Mouse (Mus musculus): Measurements from ENCODE around the gene Olfr419.

Gene Olfr419

GRCm38 (mm10) chr1:174251961-174252360, at the start of gene Olfr419:
Gene Olfr419 (minus strand): TSS chr1:174252061.
- in situ Hi-C loops (cut with MboI, MseI): no loop called here

GRCm38 (mm10) chr1:174270643-174271042, 18.8 kb upstream of the Olfr419 start:
- in situ Hi-C loops (cut with MboI, MseI): no loop called here

- in situ Hi-C loops (cut with MboI, MseI): no loop called here
Observed at GRCm38 (mm10) chr1:174269162-174269561, 17.3 kb upstream of the Olfr419 start.

GRCm38 (mm10) chr1:174267816-174268215, 16.0 kb upstream of the Olfr419 start:
- in situ Hi-C loops (cut with MboI, MseI): no loop called here

GRCm38 (mm10) chr1:174250376-174250775, 1.5 kb downstream of the Olfr419 start:
- in situ Hi-C loops (cut with MboI, MseI): no loop called here

GRCm38 (mm10) chr1:174247170-174247569, 4.7 kb downstream of the Olfr419 start:
- in situ Hi-C loops (cut with MboI, MseI): no loop called here

- in situ Hi-C loops (cut with MboI, MseI): no loop called here
Observed at GRCm38 (mm10) chr1:174246080-174246479, 5.8 kb downstream of the Olfr419 start.

- in situ Hi-C loops (cut with MboI, MseI): no loop called here
Observed at GRCm38 (mm10) chr1:174244621-174245020, 7.2 kb downstream of the Olfr419 start.

- in situ Hi-C loops (cut with MboI, MseI): no loop called here
Observed at GRCm38 (mm10) chr1:174239916-174240315, 11.9 kb downstream of the Olfr419 start.

- in situ Hi-C loops (cut with MboI, MseI): no loop called here
Observed at GRCm38 (mm10) chr1:174216528-174217204, 35.2 kb downstream of the Olfr419 start.

- in situ Hi-C loops (cut with MboI, MseI): no loop called here
Observed at GRCm38 (mm10) chr1:174215270-174216038, 36.4 kb downstream of the Olfr419 start.

GRCm38 (mm10) chr1:174212286-174212685, 39.6 kb downstream of the Olfr419 start:
- in situ Hi-C loops (cut with MboI, MseI): no loop called here

GRCm38 (mm10) chr1:174204699-174205098, 47.2 kb downstream of the Olfr419 start:
- in situ Hi-C loops (cut with MboI, MseI): no loop called here
